In genomic region chr7:83089330-83089982, GRCm38 (mm10) we compare ENCODE assay signal across 10 mouse cellular contexts.
DNase-seq lines count a peak whose midpoint lies in the region; ATAC-seq lines count a peak whose summit lies in the region.
"Had no signal": no experiment of that assay in that cellular context is flagged by ENCODE, and none has a peak within 500 bp of the region (broad histone marks: within the 10 kb centered on the region; RNA-seq: fewer than 3 reads in every experiment).

No protein-coding gene starts in this region.

- no peaks in the 10 kb centered on the region for H3K9me3 ChIP-seq in intestine, embryonic 16.5 days (ENCODE audit: control insufficient read depth, low read length)

- ATAC-seq in granulocyte monocyte progenitor cell, adult 5-6 weeks (replicated peaks; ENCODE audit: poor library complexity, severe bottlenecking), result peak; percentile 54
- no peak for ATAC-seq in intestine, embryonic 16.5 days

- no peak overlapping the region for H3K4me2 ChIP-seq in intestine, embryonic 16.5 days (ENCODE audit: low read depth, low read length)

- no peaks in the 10 kb centered on the region for H3K4me1 ChIP-seq in intestine, embryonic 16.5 days (ENCODE audit: control insufficient read depth, insufficient read depth, low read length)

- H3K9ac ChIP-seq in intestine, embryonic 16.5 days (ENCODE audit: low read depth, low read length), result no peak overlapping the region

- H3K27ac ChIP-seq in intestine, embryonic 16.5 days (ENCODE audit: low read length), result no peak overlapping the region

- no peaks in the 10 kb centered on the region for H3K36me3 ChIP-seq in intestine, embryonic 16.5 days (ENCODE audit: control insufficient read depth, insufficient read depth, low read length)

- no peak overlapping the region for H3K4me3 ChIP-seq in intestine, embryonic 16.5 days (ENCODE audit: low read length)
- H3K4me3 ChIP-seq: erythroblast, embryonic 14.5 days had no signal

- DNase-seq in cerebellum, postnatal 14 days, result peak; percentile 29 to 36
- no peak for DNase-seq in cerebellum, adult 11 months
- DNase-seq in lung, adult 18-20 months, result peak; percentile 4 to 5
- no peak for DNase-seq in lung, postnatal 25 days (ENCODE audit: low spot score)
- DNase-seq in mesoderm, embryonic 11.5 days (ENCODE audit: low read depth, low spot score), result peak; percentile 61
- DNase-seq in B cell, adult 2 months, result no peak

- WGBS in intestine, embryonic 16.5 days, result 36% methylated on average over 8 of the region's 8 CpGs

- H3K27me3 ChIP-seq in intestine, embryonic 16.5 days (replicated peaks; ENCODE audit: control insufficient read depth, insufficient read depth, low read length), result no peaks in the 10 kb centered on the region
- H3K27me3 ChIP-seq: CH12.LX had no signal

Comparison
In these comparisons a context has a peak if more than half of its experiments do, and no peak if none do; other contexts are left out.
1. DNase-seq: peak in cerebellum, postnatal 14 days (2 of 2), lung, adult 18-20 months (2 of 2) and mesoderm, embryonic 11.5 days (single experiment); none in cerebellum, adult 11 months (single experiment), lung, postnatal 25 days (single experiment) and B cell, adult 2 months (0 of 2).